In genomic region chr11:95808448-95809011, GRCm38 (mm10) we compare ENCODE assay signal across 9 mouse cellular contexts. TPM values are rescaled to one million over a fixed set of nuclear protein-coding genes. Genes with fewer than 3 reads are reported as not detected.
DNase-seq lines count a peak whose midpoint lies in the region; TF ChIP-seq lines count a peak whose summit lies in the region.
"Had no signal": no experiment of that assay in that cellular context is flagged by ENCODE, and none has a peak within 500 bp of the region (broad histone marks: within the 10 kb centered on the region; RNA-seq: fewer than 3 reads in every experiment).

No protein-coding gene starts in this region.

- intact Hi-C loops in heart, adult 2 months (cut with DNase I) = no loop called here

- H3ac ChIP-seq in myocyte (ENCODE audit: control insufficient read depth, insufficient read length) = no peak overlapping the region

- no peak for TF ChIP-seq EP300 in heart, adult 2 months (IDR thresholded peaks at IDR 0.05; ENCODE audit: insufficient read depth, low read depth, low read length)
- peak in 1 of 2 experiments; percentile 78; a peak in 1 of 4 replicates for TF ChIP-seq EP300 in MEL (IDR thresholded peaks at IDR 0.05; ENCODE audit: low read depth in 1 of 2, low read length in 2 of 2)

- H3K9me3 ChIP-seq in MEL (replicated peaks; ENCODE audit: insufficient read depth, low read length) = no peaks in the 10 kb centered on the region
- 0 out of 2 replicates have a peak, but pooled peaks cover 6% of the 10 kb centered on the region for H3K9me3 ChIP-seq in heart, embryonic 10.5 days

- peak in 1 of 2 experiments; percentile 70 for DNase-seq in heart, adult 2 months
- DNase-seq in heart, postnatal 4 days = no peak
- peak; percentile 84 for DNase-seq in MEL (ENCODE audit: low read depth, low spot score)
- DNase-seq in heart, embryonic 10.5 days (ENCODE audit: low spot score) = peak; percentile 92
- no peak for DNase-seq in embryo, embryonic 11 days
- DNase-seq in cerebellum, adult 9-11 months = no peak
- DNase-seq in layer of hippocampus, adult 9-10 months (ENCODE audit: low spot score) = no peak

- no peak for TF ChIP-seq CTCF in heart, adult 2 months (IDR thresholded peaks at IDR 0.05)
- no peak for TF ChIP-seq CTCF in MEL (IDR thresholded peaks at IDR 0.05 in 2 of 3, conservative IDR thresholded peaks at IDR 0.05 in 1 of 3; ENCODE audit: control insufficient read depth in 1 of 3, insufficient read depth in 1 of 3, low read depth in 2 of 3, low read length in 3 of 3, poor library complexity in 1 of 3, severe bottlenecking in 1 of 3)

- no peak for TF ChIP-seq RAD21 in MEL (IDR thresholded peaks at IDR 0.05; ENCODE audit: low read depth, low read length)

- 29% methylated on average over 5 of the region's 5 CpGs for WGBS in heart, adult 2 months
- WGBS in heart, embryonic 10.5 days = 42% methylated on average over 5 of the region's 5 CpGs

- H3K4me1 ChIP-seq in heart, adult 2 months (ENCODE audit: control insufficient read depth, insufficient read depth, low read length) = peaks cover 9% of the 10 kb centered on the region
- H3K4me1 ChIP-seq in MEL (ENCODE audit: control insufficient read depth in 1 of 2, insufficient read depth in 2 of 2, low read length in 2 of 2) = peaks cover 18 to 42% of the 10 kb centered on the region in 2 experiments
- peaks cover 7% of the 10 kb centered on the region for H3K4me1 ChIP-seq in heart, embryonic 10.5 days

- TF ChIP-seq POLR2A in heart, adult 2 months (IDR thresholded peaks at IDR 0.05; ENCODE audit: insufficient read depth, low read depth, low read length) = no peak
- TF ChIP-seq POLR2A in MEL (IDR thresholded peaks at IDR 0.05; ENCODE audit: control insufficient read depth in 1 of 2, insufficient read depth in 1 of 2, low read depth in 1 of 2, low read length in 2 of 2, poor library complexity in 1 of 2) (peak in 1 of 2 experiments; percentile 25; a peak in 1 of 4 replicates), myocyte (IDR thresholded peaks at IDR 0.05; ENCODE audit: insufficient read length, low read depth) (no peak)

- H3K27ac ChIP-seq in heart, adult 2 months = peak overlapping the region; percentile 40
- peak overlapping the region; percentile 61 for H3K27ac ChIP-seq in MEL (ENCODE audit: control insufficient read depth, low read depth, low read length)
- peak overlapping the region; percentile 6 for H3K27ac ChIP-seq in heart, embryonic 10.5 days

- no peak overlapping the region for H3K4me3 ChIP-seq in heart, adult 2 months
- H3K4me3 ChIP-seq in MEL (ENCODE audit: control insufficient read depth in 1 of 2, insufficient read depth in 1 of 2, low read depth in 2 of 2, low read length in 2 of 2) (no peak overlapping the region), myocyte (no peak overlapping the region)
- H3K4me3 ChIP-seq in heart, embryonic 10.5 days = no peak overlapping the region

- H3K9ac ChIP-seq in heart, adult 2 months (ENCODE audit: low read depth, low read length) = no peak overlapping the region
- H3K9ac ChIP-seq in MEL (ENCODE audit: control insufficient read depth, low read depth, low read length, poor library complexity, severe bottlenecking) = peak overlapping the region; percentile 40

- H3K79me2 ChIP-seq in heart, adult 2 months (replicated peaks; ENCODE audit: control insufficient read depth, insufficient read depth, low read length) = no peaks in the 10 kb centered on the region
- H3K79me2 ChIP-seq in MEL (ENCODE audit: control insufficient read depth, insufficient read depth, low read length, poor library complexity) (no peaks in the 10 kb centered on the region), myocyte (ENCODE audit: control insufficient read depth, insufficient read depth) (no peaks in the 10 kb centered on the region)

- H3K27me3 ChIP-seq in heart, adult 2 months (ENCODE audit: control insufficient read depth, insufficient read depth, low read length) = no peaks in the 10 kb centered on the region
- no peaks in the 10 kb centered on the region for H3K27me3 ChIP-seq in MEL (ENCODE audit: control insufficient read depth in 1 of 2, insufficient read depth in 2 of 2, low read length in 2 of 2)
- no peaks in the 10 kb centered on the region for H3K27me3 ChIP-seq in heart, embryonic 10.5 days (ENCODE audit: insufficient read depth, poor library complexity, severe bottlenecking)
- no peaks in the 10 kb centered on the region for H3K27me3 ChIP-seq in myocyte (ENCODE audit: control insufficient read depth, insufficient read depth, insufficient read length)

- no peaks in the 10 kb centered on the region for H3K36me3 ChIP-seq in heart, adult 2 months (ENCODE audit: control insufficient read depth, insufficient read depth, low read length)
- peaks cover 0 to 22% of the 10 kb centered on the region in 2 experiments; a peak in 2 of 4 replicates for H3K36me3 ChIP-seq in MEL (ENCODE audit: control insufficient read depth in 1 of 2, insufficient read depth in 2 of 2, low read length in 2 of 2)
- H3K36me3 ChIP-seq in heart, embryonic 10.5 days = no peaks in the 10 kb centered on the region; the same call in 1 of the 2 replicates
- no peaks in the 10 kb centered on the region for H3K36me3 ChIP-seq in myocyte (ENCODE audit: control insufficient read depth, insufficient read depth)

- H3K4me2 ChIP-seq in myocyte (ENCODE audit: low read depth) = peak overlapping the region; percentile 35

TF ChIP-seq in MEL, 35 proteins besides CTCF, POLR2A, EP300 and RAD21:
- TF ChIP-seq E2F4 (IDR thresholded peaks at IDR 0.05; ENCODE audit: borderline replicate concordance, low read depth, low read length) (no peak), GATA1 (IDR thresholded peaks at IDR 0.05; ENCODE audit: low read depth, low read length) (0 out of 2 replicates have a peak, but pooled peaks have one; percentile 9), ZC3H11A (IDR thresholded peaks at IDR 0.05; ENCODE audit: low read depth, low read length) (no peak), RCOR1 (IDR thresholded peaks at IDR 0.05; ENCODE audit: low read depth, low read length) (0 out of 2 replicates have a peak, but pooled peaks have one; percentile 2), TBP (IDR thresholded peaks at IDR 0.05; ENCODE audit: low read depth, low read length) (peak; percentile 59; the same call in 1 of the 2 replicates), SIN3A (IDR thresholded peaks at IDR 0.05; ENCODE audit: low read length) (peak; percentile 35)

TF ChIP-seq in myocyte, 11 proteins besides CTCF, POLR2A, EP300 and RAD21:
- TF ChIP-seq REST (IDR thresholded peaks at IDR 0.05; ENCODE audit: insufficient read depth, insufficient read length) (no peak), MYOG (IDR thresholded peaks at IDR 0.05; ENCODE audit: control insufficient read depth in 1 of 3, insufficient read depth in 1 of 3, insufficient read length in 2 of 3, low read depth in 2 of 3) (peak; percentile 18 to 75 (median 58)), MYOD1 (IDR thresholded peaks at IDR 0.05; ENCODE audit: control insufficient read depth in 1 of 3, insufficient read length in 2 of 3, low read depth in 2 of 3) (peak in 1 of 3 experiments; percentile 57), E2F4 (IDR thresholded peaks at IDR 0.05; ENCODE audit: insufficient read depth) (no peak)

RNA-seq across cellular contexts. Expression of gene Phospho1, which starts 15.8 kb away (rescaled TPM):
- total RNA-seq in heart, adult 2 months (2021) = 100 to 1,000 TPM; 181 to 206 TPM
- 193 and 244 TPM in 2 replicates for polyA plus RNA-seq in heart, adult 2 months (2012; rRNA removed)
- total RNA-seq in heart, postnatal 4 days (2021) = 10 to 100 TPM; 71.7 to 82.2 TPM
- total RNA-seq in MEL (2012; rRNA removed) = 15.4 and 17.7 TPM in 2 replicates
- 10 to 100 TPM in 1 of 2 experiments, not detected in 1; 76.0 TPM for polyA plus RNA-seq in MEL (2012; ENCODE audit: insufficient read depth in 1 of 2, insufficient read length in 2 of 2, low read depth in 1 of 2, low replicate concordance in 2 of 2, missing spikeins in 1 of 2)
- polyA plus RNA-seq in heart, embryonic 10.5 days (2016; fragmentation: Nextera tagmentation; extraction: Ambion mirVana) = 0.31 and 0.42 TPM in 2 replicates
- polyA plus RNA-seq in myocyte (2012; fragmentation: generic; extraction: Trizol) = 165 TPM
- polyA plus RNA-seq: CD4-positive, CD25-positive, alpha-beta regulatory T cell, adult 4 months had no signal

RNA-seq across cellular contexts. Expression of gene Gngt2, which starts 28.5 kb away (rescaled TPM):
- total RNA-seq in heart, adult 2 months (2021) = 10 to 100 TPM; 19.0 to 24.4 TPM
- polyA plus RNA-seq in heart, adult 2 months (2012; rRNA removed) = 10.2 and 12.4 TPM in 2 replicates
- 10 to 100 TPM; 23.2 to 23.8 TPM for total RNA-seq in heart, postnatal 4 days (2021)
- total RNA-seq in MEL (2012; rRNA removed) = 23.5 and 24.0 TPM in 2 replicates
- polyA plus RNA-seq in MEL (2012; ENCODE audit: insufficient read depth in 1 of 2, insufficient read length in 2 of 2, low read depth in 1 of 2, low replicate concordance in 2 of 2, missing spikeins in 1 of 2) (10 to 100 TPM in 1 of 2 experiments, not detected in 1; 25.9 TPM), myocyte (2012; fragmentation: generic; extraction: Trizol) (1.1 TPM)
- 43.2 and 60.8 TPM in 2 replicates for polyA plus RNA-seq in heart, embryonic 10.5 days (2016; fragmentation: Nextera tagmentation; extraction: Ambion mirVana)

RNA-seq across cellular contexts. Expression of gene Abi3, which starts 33.7 kb away (rescaled TPM):
- 10 to 100 TPM in 1 of 2 experiments, 1 to 10 TPM in 1; 7.9 to 11.4 TPM for total RNA-seq in heart, adult 2 months (2021)
- polyA plus RNA-seq in heart, adult 2 months (2012; rRNA removed) = 16.3 and 23.2 TPM in 2 replicates
- 10 to 100 TPM; 16.7 to 19.5 TPM for total RNA-seq in heart, postnatal 4 days (2021)
- total RNA-seq in MEL (2012; rRNA removed) = 3.2 and 3.3 TPM in 2 replicates
- polyA plus RNA-seq in MEL (2012; ENCODE audit: insufficient read depth in 1 of 2, insufficient read length in 2 of 2, low read depth in 1 of 2, low replicate concordance in 2 of 2, missing spikeins in 1 of 2) = 10 to 100 TPM in 1 of 2 experiments, not detected in 1; 15.4 TPM
- 26.6 and 32.4 TPM in 2 replicates for polyA plus RNA-seq in heart, embryonic 10.5 days (2016; fragmentation: Nextera tagmentation; extraction: Ambion mirVana)
- 1.5 TPM for polyA plus RNA-seq in myocyte (2012; fragmentation: generic; extraction: Trizol)

Comparison
In these comparisons a context has a peak if more than half of its experiments do, and no peak if none do; other contexts are left out.
1. DNase-seq: peak in MEL (single experiment) and heart, embryonic 10.5 days (single experiment); none in heart, postnatal 4 days (single experiment), embryo, embryonic 11 days (single experiment), cerebellum, adult 9-11 months (single experiment) and layer of hippocampus, adult 9-10 months (single experiment).
2. H3K27ac ChIP-seq: peak in every context shown above with its lines; median percentile 61 in MEL; 40 in heart, adult 2 months; 6 in heart, embryonic 10.5 days.